Mouse (Mus musculus) lung, embryonic 16.5 days (tissue): ENCODE data around the gene Nucks1. TPM values are rescaled to one million over a fixed set of nuclear protein-coding genes. Genes with fewer than 3 reads are reported as not detected.

Source experiments
- ATAC-seq: fragments of 200-750 bp; cut with Nextera tagmentation; 2 replicates; pipeline ENCODE4 v1.8.0; 2017; ENCODE audit warnings: low read depth, mild to moderate bottlenecking, moderate library complexity
- H3K27ac ChIP-seq: fragments of 300-500 bp; sonication (generic); 2 replicates; pipeline ENCODE4 v1.5.1; 2014; ENCODE audit warnings: mild to moderate bottlenecking, control low read depth, low read length
- H3K27me3 ChIP-seq: fragments of 300-500 bp; sonication (generic); 2 replicates; pipeline ENCODE4 v1.6.1; 2014; ENCODE audit warnings: low read depth, low read length, mixed read lengths; ENCODE audit not compliant: control insufficient read depth, insufficient read depth
- H3K36me3 ChIP-seq: fragments of 300-500 bp; sonication (generic); 2 replicates; pipeline ENCODE4 v1.6.1; 2014; ENCODE audit warnings: low read length; ENCODE audit not compliant: control insufficient read depth, insufficient read depth
- H3K4me1 ChIP-seq: fragments of 300-500 bp; sonication (generic); replicated peaks from 2 replicates; pipeline ENCODE4 v1.6.1; 2014; ENCODE audit warnings: low read length, mixed read lengths; ENCODE audit not compliant: control insufficient read depth, insufficient read depth
- H3K4me2 ChIP-seq: fragments of 300-500 bp; sonication (generic); 2 replicates; pipeline ENCODE4 v1.6.1; 2014; ENCODE audit warnings: low read depth, low read length, control low read depth
- H3K4me3 ChIP-seq: fragments of 300-500 bp; sonication (generic); 2 replicates; pipeline ENCODE4 v1.5.1; 2014; ENCODE audit warnings: mild to moderate bottlenecking, low read length, control low read depth
- H3K9ac ChIP-seq: fragments of 300-500 bp; sonication (generic); 2 replicates; pipeline ENCODE4 v1.6.1; 2014; ENCODE audit warnings: low read length, control low read depth
- H3K9me3 ChIP-seq: fragments of 300-500 bp; sonication (generic); 2 replicates; pipeline ENCODE4 v1.6.1; 2016; ENCODE audit warnings: low read length; ENCODE audit not compliant: control insufficient read depth
- WGBS: fragments of 180-500 bp; shearing (Covaris S2); extraction: QIAGEN DNeasy Blood & Tissue Kit; methylation state at CpG from one replicate; pipeline ENCODE4 v1.1.7; 2014; 5-methylcytosine and 5-hydroxymethylcytosine counted together
- polyA plus RNA-seq: library from polyadenylated mRNA; unstranded; fragments of >200 nt; fragmentation: Nextera tagmentation; extraction: Ambion mirVana; gene quantifications from 2 replicates; pipeline ENCODE4 v1.2.1, GENCODE M21; 2015

The Nucks1 gene
- polyA plus RNA-seq, 1 experiment from 2014 or later = 82.9 TPM

GRCm38 (mm10) chr1:131941501-131941900 is 31.2 kb downstream of the Nucks1 start:
- no peaks in the 10 kb centered on the region for H3K9me3 ChIP-seq
- no peak overlapping the region for H3K4me3 ChIP-seq
- no peak overlapping the region for H3K4me2 ChIP-seq
- 0 out of 2 replicates have a peak, but pooled peaks cover 8% of the 10 kb centered on the region for H3K4me1 ChIP-seq
- H3K27me3 ChIP-seq = no peaks in the 10 kb centered on the region
- ATAC-seq = no peak
- H3K27ac ChIP-seq = no peak overlapping the region
- no peak overlapping the region for H3K9ac ChIP-seq
- WGBS = 97% methylated on average over 1 of the region's 1 CpGs
- no peaks in the 10 kb centered on the region for H3K36me3 ChIP-seq

DNA sequence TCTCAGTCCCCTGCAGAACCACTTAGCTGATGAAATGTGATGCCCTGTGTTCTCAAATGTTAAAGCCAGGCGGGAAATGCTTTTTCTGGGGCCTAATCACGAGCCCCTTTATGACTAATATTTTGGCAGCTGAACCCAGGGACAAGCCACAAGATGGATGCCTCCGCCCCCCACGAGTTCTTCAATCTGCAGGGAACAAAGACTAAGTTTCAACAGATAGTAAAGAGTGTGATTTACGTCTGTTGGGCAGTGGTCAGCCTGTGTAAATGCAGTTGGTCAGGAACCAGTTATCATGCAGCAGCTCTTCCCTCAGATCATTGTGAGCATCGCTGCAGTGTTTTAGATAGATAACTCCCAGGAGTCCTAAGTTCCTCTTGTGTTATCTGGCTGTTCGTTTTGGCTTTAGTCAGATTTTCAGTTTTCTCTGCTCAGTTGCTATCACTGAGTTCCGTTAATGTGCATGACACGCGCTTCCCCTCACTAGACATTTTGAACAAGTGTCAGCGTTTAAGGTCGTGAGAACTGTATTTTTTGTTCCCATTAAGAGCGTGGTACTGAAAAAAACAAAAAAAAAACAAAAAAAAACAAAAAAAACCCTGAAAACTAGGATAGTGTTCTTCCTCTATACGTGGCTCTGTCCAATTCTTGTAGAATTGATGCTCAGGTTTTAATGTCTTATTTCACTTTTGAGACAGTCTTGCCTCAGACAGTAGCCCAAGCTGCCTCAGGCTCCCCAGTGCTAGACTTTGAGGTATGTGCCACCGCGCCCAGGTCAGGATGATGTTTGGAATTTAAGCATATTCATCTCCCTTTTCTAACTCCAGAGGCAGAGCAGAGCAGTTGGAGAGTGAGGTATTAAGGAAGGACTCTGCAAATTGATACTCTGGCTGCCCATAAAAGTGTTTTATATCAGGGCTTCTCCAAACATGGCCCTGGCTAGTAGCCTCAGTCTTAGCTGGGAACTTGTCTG is 32.6 kb downstream of the Nucks1 start:
- Histone ChIP-seq H3K27ac (no peak overlapping the region), H3K4me1 (0 out of 2 replicates have a peak, but pooled peaks cover 8% of the 10 kb centered on the region), H3K27me3 (no peaks in the 10 kb centered on the region), H3K9me3 (no peaks in the 10 kb centered on the region), H3K4me3 (no peak overlapping the region), H3K36me3 (no peaks in the 10 kb centered on the region), H3K9ac (peak overlapping the region; percentile 32; the same call in 1 of the 2 replicates), H3K4me2 (no peak overlapping the region)
- WGBS = 49% methylated on average over 16 of the region's 16 CpGs
- no peak for ATAC-seq

GRCm38 (mm10) chr1:131945674-131946440 is 35.5 kb downstream of the Nucks1 start:
- no peak for ATAC-seq
- no peaks in the 10 kb centered on the region for H3K36me3 ChIP-seq
- no peak overlapping the region for H3K27ac ChIP-seq
- H3K4me2 ChIP-seq = no peak overlapping the region
- H3K4me3 ChIP-seq = no peak overlapping the region
- WGBS = 40% methylated on average over 10 of the region's 10 CpGs
- no peaks in the 10 kb centered on the region for H3K4me1 ChIP-seq
- H3K27me3 ChIP-seq = no peaks in the 10 kb centered on the region
- H3K9ac ChIP-seq = no peak overlapping the region
- no peaks in the 10 kb centered on the region for H3K9me3 ChIP-seq

DNA sequence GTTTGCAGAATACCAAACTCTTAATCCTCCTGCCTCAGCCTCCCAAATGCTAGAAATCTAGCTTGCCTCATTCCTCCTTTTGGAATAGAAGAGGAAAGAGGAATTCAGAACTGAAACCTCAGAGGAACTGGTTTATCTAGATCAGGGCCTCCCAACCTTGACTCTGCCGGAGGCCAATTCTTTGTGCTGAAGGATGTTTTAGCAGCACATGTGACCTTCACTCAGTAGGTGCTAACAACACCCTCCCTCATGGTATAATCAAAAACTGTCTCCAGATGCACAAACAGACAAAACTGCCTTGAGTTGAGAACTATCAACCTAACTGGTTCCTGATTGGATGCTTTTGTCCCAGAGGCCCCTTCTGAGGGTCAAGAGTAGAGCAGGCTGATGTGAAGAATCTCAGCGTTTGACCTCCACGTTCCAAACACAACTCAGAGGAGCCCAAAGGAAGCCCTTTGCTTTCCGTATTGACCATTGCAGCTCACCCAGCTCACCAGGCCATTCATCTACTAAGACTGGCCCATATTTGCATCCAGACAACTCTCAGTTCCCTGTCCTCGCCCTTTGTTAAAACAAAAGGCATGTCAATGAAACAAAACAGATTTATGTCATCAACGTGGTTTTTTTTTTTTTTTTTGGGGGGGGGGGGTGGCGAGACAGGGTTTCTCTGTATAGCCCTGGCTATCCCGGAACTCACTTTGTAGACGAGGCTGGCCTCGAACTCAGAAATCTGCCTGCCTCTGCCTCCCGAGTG is 36.3 kb downstream of the Nucks1 start:
- Histone ChIP-seq H3K27me3 (no peaks in the 10 kb centered on the region), H3K4me2 (no peak overlapping the region), H3K4me3 (no peak overlapping the region), H3K9me3 (no peaks in the 10 kb centered on the region), H3K9ac (no peak overlapping the region), H3K36me3 (no peaks in the 10 kb centered on the region), H3K27ac (no peak overlapping the region), H3K4me1 (no peaks in the 10 kb centered on the region)
- ATAC-seq = no peak
- 76% methylated on average over 11 of the region's 11 CpGs for WGBS

- peak; percentile 36; the same call in 1 of the 2 replicates for ATAC-seq
- H3K36me3 ChIP-seq = no peaks in the 10 kb centered on the region
- no peak overlapping the region for H3K9ac ChIP-seq
- no peak overlapping the region for H3K4me2 ChIP-seq
- H3K27me3 ChIP-seq = no peaks in the 10 kb centered on the region
- H3K27ac ChIP-seq = no peak overlapping the region
- H3K4me3 ChIP-seq = no peak overlapping the region
- no peaks in the 10 kb centered on the region for H3K4me1 ChIP-seq
- H3K9me3 ChIP-seq = no peaks in the 10 kb centered on the region
- 19% methylated on average over 1 of the region's 1 CpGs for WGBS
Measured at GRCm38 (mm10) chr1:131947997-131948525, 37.7 kb downstream of the Nucks1 start.

DNA sequence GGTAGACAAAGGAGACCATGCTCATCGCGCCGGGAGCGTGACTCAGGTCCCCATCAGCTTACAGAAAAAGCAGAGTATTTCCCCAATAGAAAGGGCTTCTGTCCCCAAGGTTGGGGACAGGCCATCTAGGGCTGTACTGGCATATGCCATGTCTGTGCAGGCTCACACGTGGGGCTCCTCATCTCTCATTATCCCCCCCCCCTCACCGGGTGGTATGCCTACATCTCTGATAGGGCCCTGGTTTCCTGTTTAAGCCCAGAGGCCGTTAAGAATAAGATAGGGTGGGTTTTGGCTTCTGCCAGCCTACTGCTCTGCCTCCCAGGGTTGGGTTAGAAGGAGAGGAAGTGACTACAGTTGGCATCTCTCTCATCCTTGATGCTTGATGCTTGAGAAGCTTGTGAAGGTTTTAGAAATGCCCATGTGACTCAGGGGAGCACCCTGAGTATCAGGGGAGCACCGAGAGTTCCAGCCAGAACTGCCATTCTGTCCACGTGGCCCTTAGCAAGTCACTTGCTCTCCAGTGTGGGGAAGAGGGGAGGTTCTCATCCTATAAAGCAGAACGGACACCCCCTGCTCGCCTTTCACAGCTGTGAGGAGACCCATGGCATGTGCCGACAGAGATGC is 44.0 kb downstream of the Nucks1 start:
- no peaks in the 10 kb centered on the region; the same call in 1 of the 2 replicates for H3K27me3 ChIP-seq
- no peaks in the 10 kb centered on the region for H3K9me3 ChIP-seq
- no peaks in the 10 kb centered on the region for H3K36me3 ChIP-seq
- no peak overlapping the region for H3K4me2 ChIP-seq
- H3K4me1 ChIP-seq = no peaks in the 10 kb centered on the region
- no peak overlapping the region for H3K9ac ChIP-seq
- no peak overlapping the region for H3K4me3 ChIP-seq
- H3K27ac ChIP-seq = no peak overlapping the region
- WGBS = 71% methylated on average over 12 of the region's 12 CpGs
- no peak for ATAC-seq

GRCm38 (mm10) chr1:131955131-131955757 is 44.9 kb downstream of the Nucks1 start:
- ATAC-seq = no peak
- Histone ChIP-seq H3K27ac (no peak overlapping the region), H3K9me3 (no peaks in the 10 kb centered on the region), H3K4me2 (no peak overlapping the region), H3K4me3 (no peak overlapping the region), H3K9ac (no peak overlapping the region), H3K27me3 (peaks cover 4% of the 10 kb centered on the region; the same call in 1 of the 2 replicates), H3K36me3 (no peaks in the 10 kb centered on the region), H3K4me1 (no peaks in the 10 kb centered on the region)
- 17% methylated on average over 3 of the region's 3 CpGs for WGBS

- Histone ChIP-seq H3K9me3 (no peaks in the 10 kb centered on the region), H3K27ac (no peak overlapping the region), H3K4me2 (no peak overlapping the region), H3K36me3 (no peaks in the 10 kb centered on the region), H3K9ac (no peak overlapping the region), H3K4me1 (0 out of 2 replicates have a peak, but pooled peaks cover under 1% of the 10 kb centered on the region), H3K27me3 (peaks cover 8% of the 10 kb centered on the region), H3K4me3 (no peak overlapping the region)
- ATAC-seq = no peak
- 58% methylated on average over 5 of the region's 5 CpGs for WGBS
Measured at GRCm38 (mm10) chr1:131957416-131957815, 47.1 kb downstream of the Nucks1 start.
